Mouse (Mus musculus): ENCODE measurements at regions not wholly inside any gene's neighbourhood (a gene's known extent, or its start where the extent isn't known, plus 50 kb on each side); places are given as distances from the start of the nearest gene placed in this dataset.
A peak's percentile ranks its signal among the peaks of the same experiment; 100 is the strongest.
"Not testable (repeated sequence)": the region's sequence is repeated elsewhere in the genome, so short reads cannot be mapped to it uniquely, and the experiment has no call there.

DNA sequence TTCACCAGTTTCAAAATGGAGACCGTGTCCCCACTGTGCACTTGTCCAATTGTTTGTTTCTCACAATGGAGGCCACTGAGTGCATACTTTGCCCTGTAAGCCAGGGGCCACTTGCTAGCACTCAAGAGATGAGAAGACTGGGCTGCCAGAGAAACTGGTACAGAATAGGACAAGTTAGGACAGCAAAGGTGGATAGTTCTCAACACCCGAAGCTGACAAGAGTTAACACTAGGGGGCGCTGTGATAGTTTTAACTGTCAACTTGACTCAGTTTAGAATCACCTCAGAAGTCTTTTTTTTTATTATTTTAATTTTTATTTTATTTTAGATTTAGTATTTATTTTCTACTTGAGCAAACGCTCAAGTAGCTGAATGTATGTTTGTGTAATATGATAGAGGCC is 188.2 kb upstream of the Asap2 start:
- DNase-seq (ENCODE audit: low read depth, low spot score), result not testable (repeated sequence)

DNA sequence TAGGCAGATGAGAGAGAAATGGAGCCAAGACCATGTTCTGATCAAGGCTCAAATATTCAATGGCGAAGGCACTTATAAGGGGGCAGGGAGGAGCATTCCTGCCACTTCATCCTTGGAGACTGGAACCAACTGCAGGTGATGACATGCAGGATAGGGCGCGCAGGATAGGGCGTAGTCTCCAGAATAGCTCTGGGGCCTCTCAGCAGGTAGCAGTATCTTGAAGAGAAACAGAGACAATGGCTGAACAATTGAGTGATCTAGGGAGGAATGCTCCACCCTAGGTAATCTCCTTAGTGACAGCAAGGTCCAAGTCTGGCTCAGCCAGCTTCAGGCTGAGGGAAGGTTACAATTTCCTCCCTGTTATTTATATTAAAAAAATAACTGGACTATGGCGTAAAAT is 184.8 kb upstream of the Asap2 start:
- not testable (repeated sequence) for DNase-seq (ENCODE audit: low read depth, low spot score)

DNA sequence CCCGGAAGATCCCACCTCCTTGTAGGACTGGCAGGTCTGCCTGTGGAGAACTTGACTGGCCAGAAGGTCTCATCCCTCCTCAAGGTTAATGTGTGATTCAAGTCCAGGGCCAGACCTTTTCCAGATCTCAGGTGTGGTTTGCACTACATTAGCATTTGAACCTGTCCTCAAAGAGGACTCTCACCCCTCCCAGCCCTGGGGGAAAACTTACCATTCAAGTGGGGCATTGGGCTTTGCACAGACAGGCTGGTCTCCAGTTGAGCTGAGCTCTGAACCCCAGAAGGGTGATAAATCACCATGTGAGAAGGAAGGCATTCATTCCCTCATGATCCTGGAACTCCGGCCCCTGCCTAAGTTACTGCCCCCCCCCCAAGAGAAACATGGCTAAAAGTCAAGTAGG is 183.6 kb upstream of the Asap2 start:
- DNase-seq (ENCODE audit: low read depth, low spot score), result peak; percentile 33

DNA sequence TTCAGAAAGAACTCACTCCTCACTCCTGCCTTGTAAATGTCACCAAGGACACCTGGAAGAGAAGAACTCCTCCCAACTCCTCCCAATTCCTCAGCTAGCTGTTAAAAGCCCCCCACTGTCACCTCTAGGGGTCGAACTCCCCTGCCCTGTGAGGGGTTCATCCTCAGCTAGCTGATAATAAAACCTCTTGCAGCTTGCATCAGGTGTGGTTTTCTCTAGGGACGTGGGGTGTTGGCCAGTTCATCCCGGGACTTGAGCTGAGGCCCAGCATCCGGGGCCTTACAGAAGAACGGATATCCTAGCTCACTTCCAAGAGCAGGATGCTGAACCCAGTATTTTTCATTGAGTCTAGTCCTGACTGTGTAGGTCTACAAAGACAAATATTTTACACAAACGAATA is 176.4 kb upstream of the Asap2 start:
- DNase-seq (ENCODE audit: low read depth, low spot score), result not testable (repeated sequence)

DNA sequence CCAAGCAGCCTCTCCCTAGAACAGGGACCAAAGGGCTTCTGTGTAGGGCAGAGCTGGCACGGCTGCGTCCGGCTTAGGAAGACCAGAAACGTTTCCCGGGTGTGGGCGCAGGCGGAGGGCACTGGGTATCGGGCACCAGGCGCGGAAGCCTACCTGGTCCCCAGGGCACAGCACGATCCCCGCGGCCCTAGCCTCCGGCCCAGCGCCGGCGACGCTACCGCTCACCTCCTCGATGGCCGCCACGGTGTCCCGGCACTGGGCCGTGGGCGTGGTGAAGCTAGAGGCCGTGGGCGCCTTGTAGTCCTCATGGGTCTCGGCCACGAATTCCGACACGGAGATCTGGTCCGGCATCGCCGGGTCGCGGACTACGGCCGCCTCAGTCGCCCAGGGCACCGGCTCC is 175.1 kb upstream of the Asap2 start:
- DNase-seq (ENCODE audit: low read depth, low spot score), result not testable (repeated sequence)

DNA sequence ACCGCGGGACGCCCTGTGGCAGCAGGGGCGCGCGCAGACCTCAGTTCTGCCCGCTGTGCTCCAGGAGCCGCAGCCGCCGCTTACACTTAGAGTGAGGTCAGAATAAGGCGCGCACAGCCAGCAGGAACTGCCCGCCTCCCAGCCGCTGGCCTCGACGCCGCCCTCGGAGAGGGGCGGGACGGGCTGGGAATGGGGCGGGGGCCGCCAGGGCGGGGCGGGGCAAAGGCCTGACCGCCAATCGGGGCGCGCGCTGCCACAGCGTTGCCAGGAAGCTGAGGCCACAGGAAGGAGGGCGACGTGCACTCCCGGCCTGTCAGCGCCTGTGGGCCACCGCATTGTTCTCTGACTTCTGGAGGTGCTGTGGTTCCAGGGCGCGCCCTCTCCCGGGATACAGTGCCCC is 174.7 kb upstream of the Asap2 start:
- peak; percentile 88 for DNase-seq (ENCODE audit: low read depth, low spot score)

DNA sequence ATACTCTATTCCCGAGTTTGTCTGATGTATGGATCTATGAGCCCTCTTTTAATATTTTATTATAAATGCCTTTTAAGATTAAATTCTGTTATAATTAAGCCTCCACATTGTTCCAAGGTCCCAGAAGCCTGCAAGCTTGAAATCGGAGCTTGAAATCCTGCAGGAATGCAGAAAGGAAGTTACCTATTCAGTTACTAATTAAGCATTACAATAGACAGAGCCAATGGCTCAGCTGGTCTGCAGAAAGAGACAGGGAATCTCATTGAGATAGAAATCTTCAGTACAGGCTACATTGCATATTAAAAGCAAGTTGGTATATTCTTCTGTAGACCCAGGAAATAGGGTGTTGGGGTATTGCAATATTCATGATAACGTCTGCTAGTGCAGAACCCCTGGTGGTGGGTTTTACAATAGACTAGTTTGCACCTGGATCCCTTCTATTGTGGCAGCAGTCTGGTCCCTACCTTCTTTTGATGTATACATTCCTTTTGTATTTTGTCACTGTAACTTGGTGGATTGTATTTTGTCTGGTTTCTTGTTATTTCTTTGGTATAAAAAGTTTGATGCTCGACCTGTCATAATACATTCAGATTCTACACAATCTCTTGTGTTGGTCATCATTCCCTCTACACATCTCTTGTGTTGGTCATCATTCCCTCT is 146.5 kb upstream of the Asap2 start:
- DNase-seq (ENCODE audit: low read depth, low spot score), result not testable (repeated sequence)

DNA sequence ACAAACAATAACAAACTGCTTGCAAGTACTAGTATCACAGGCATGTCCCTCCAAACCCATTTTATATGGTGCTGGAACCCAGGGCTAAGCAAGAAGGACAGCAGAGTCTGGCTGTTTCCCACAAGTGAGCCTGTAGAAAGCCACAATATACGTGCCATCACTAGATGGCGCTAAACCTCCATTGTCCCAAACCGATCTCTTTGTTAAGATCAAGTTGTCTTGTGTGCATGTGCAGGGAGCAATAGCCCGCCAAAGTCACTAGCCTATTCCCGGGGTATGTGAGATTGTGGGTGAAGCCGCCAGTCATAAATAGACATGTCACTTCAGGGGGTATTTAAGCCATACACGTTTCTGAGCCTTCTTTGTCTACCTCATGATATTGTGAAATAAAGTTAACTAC is 145.4 kb upstream of the Asap2 start:
- peak; percentile 58 for DNase-seq (ENCODE audit: low read depth, low spot score)

DNA sequence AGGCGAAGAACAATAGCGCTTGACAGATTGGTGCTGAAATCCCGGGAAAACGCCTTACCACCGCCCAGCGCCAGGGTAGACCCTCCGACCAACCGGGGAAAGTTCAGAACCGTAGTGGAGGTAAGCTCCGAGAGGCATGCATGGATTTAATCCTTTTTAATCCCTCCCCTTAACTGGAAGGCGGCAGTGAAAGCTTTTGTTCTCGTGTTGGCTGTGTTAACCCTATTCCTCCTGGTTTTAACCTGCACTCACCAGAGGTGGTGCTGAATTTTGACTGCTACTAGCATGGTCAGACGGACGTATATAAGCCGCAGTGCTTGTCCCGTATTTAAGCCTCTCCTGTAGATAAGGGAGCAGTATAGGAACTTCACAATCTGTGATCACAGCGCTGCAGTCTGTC is 145.0 kb upstream of the Asap2 start:
- DNase-seq (ENCODE audit: low read depth, low spot score), result peak; percentile 36

DNA sequence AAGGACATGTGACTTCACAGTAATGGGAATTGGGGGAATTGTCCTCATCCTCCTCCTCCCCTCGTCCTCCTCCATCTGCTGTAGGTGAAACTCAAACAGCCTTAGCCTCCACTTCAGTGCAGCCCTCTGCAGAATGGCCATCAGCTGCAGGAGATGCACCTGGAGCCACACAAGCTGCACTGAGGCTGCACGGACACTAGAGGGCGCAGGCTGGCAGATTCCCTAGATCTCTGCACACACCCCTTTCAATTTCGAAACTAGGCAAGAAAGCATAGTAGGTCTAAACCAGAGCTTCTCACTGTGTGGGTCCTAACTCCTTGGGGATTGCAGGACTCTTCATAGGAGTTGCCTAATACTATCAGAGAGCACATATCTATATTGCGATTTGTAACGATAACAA is 106.2 kb upstream of the Asap2 start:
- not testable (repeated sequence) for DNase-seq (ENCODE audit: low read depth, low spot score)

DNA sequence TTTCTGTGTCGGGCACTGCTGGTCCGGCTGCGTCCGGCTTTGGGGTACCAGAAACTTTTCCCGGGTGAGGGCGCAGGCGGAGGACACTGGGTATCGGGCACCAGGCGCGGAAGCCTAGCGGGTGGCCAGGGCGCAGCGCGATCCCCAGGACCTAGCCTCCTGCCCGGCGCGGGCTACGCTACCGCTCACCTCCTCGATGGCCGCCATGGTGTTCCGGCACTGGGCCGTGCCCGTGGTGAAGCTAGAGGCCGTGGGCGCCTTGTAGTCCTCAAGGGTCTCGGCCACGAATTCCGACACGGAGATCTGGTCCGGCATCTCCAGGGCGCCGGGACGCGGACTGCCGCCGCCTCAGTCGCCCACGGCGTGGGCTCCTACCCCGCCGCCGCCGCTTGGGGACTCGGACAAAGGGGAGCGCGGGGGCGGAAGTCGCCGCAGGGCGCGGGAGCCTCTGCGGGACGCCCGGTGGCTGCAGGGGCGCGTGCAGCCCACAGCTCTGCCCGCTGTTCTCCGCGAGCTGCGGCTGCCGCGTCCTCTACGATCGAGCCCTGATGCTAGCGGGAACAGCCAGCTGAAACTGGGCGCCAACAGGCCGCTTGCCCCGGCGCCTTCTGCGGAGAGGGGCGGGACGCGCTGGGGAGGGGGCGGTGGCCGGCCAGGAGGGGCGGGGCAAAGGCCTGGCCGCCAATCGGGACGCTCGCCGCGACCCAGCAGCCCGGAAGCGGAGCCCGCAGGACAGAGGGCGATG is 69.4 kb upstream of the Asap2 start:
- peak; percentile 38 for DNase-seq (ENCODE audit: low read depth, low spot score)

DNA sequence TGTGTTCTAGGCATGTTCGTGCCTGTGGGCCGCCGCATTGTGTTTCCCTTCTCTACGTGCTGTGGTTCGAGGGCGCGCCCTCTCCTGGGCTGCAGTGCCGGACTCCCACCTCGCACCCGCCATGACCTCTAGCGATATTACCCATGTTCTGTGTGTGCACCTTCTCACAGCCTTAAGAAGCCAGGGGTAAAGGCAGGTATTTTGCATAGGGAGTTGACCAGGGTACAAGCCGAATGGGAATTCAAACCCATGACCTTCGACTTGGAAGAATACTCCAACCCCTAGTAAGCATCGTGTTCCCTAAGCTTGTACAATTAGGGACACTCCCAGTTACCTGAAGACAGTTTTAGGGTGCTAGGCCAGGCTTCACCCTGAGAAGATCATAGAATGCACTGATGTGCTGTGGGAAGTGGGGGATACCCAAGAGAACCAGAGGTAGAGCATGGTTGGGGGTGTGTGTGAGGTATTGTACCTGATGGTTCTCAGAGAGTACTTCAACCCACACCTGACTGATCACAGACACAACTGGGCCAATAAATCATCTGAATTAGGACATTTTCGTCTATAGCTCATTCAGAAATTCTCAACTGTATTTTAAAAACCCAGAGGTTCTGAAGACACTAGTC is 68.7 kb upstream of the Asap2 start:
- peak; percentile 14 for DNase-seq (ENCODE audit: low read depth, low spot score)

DNA sequence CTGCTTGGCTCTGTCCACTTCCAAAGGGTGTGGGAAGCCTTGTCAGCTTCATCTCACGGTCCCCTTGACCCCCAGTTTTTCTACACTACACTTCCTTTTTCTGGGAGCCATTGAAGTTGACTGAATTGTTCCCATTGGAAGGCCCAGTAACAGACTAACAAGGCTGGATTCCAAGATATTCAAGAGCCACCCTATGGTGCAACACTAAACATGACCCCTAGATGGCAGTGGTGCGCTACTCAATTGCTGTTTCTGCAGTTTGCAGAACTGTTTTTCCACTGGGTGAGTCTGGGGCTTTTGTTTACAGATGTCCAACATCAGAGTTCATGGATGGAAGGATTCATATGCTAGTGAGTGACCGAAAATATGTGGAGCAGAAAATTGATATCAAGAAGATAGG is 61.3 kb upstream of the Asap2 start:
- peak; percentile 39 for DNase-seq (ENCODE audit: low read depth, low spot score)
